Mouse (Mus musculus): ENCODE data around the gene Klf9. TPM values are rescaled to one million over a fixed set of nuclear protein-coding genes. Genes with fewer than 3 reads are reported as not detected.

Gene Klf9
- 100 to 1,000 TPM; 137 to 150 TPM for total RNA-seq (2021)
- long read RNA-seq, experiment 1, full-length matches to known transcripts = 28 of 333 reads
- long read RNA-seq, experiment 1, partial matches to known transcripts = 305 of 333 reads
- long read RNA-seq, experiment 1, other reads (novel, unspliced or antisense) = 0 of 333 reads
- long read RNA-seq, experiment 2, full-length matches to known transcripts = 25 of 171 reads
- long read RNA-seq, experiment 2, partial matches to known transcripts = 0 of 171 reads
- long read RNA-seq, experiment 2, other reads (novel, unspliced or antisense) = 146 of 171 reads

DNA sequence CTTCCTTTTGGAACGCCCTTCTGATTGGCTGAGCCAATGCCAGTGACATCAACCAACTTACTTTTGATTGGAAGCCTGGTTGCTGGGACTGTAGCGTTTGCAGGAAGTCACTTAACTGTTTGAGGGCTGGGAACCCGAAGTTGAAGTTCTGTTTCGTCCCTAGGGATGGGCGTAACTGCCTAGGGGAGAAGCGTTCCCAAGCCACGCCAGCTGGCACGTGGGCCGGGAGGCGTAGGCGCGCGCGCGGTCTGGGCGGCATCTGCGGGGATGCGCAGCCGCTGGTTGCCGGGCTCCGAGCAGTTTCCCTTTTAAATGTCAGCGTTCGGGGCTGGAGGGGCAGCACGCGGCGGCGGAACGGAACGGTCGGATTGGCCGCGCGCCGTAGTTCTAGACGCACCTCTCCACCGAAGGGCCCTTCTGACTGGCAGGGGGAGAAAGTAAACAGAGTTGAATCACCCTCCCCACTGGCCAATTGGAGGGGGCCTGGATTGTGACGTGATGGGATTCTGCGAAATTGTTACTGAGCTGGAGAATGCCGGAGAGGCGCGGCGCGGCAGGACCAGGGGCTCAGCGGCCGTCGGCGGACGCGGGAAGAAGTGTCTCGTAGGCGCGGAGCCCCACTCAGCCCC, at the start of gene Klf9:
TSS of gene Klf9 (plus strand) at position 538 of the 629 bp plus-strand sequence.
- intact Hi-C loops (cut with DNase I) = loop anchor here (10.0 kb wide), 1 partner anchor 1866 kb away; the partner anchor contains the start of gene Zfand5

DNA sequence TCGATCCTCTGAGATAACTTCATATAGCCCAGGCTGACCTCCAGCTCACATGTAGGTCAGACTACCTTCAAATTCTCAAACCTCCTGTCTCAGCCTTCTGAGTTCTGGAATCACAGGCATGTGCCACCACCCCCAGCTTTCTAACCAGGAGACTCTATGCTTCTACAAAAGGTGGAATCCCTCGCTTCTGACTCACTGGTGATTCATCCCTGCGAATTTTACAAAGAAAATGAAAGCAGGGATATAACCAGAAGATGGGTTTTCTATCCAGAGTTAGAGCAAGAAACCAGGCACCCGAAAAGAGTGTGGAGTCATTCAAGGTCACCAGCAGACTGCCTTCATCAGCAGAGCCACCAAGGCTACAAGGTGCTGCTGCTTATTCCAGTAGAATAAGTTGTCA, 49.4 kb upstream of the Klf9 start:
- intact Hi-C loops (cut with DNase I) = no loop called here
- DNase-seq = no peak

More for the DNA sequence above, at the start of gene Klf9:
- peak; percentile 95 to 96 for DNase-seq

DNA sequence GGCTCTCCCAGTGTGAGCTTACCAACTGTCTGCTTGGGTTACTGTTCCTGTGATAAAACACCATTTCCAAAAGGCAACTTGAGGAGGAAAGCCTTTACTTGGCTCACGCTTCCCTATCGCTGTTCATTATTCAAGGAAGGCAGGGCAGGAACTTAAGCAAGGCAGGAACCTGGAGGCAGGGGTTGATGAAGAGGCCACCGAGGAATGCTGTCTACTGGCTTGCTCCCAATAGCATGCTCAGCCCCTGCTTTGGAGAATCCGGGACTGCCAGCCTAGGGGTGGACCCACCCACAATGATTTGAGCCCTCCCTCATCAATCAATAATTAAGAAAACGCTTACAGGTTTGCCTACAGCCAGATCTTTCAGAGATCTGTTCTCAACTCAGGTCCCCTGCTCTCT, 47.5 kb upstream of the Klf9 start:
- intact Hi-C loops (cut with DNase I) = no loop called here
- DNase-seq = no peak

DNA sequence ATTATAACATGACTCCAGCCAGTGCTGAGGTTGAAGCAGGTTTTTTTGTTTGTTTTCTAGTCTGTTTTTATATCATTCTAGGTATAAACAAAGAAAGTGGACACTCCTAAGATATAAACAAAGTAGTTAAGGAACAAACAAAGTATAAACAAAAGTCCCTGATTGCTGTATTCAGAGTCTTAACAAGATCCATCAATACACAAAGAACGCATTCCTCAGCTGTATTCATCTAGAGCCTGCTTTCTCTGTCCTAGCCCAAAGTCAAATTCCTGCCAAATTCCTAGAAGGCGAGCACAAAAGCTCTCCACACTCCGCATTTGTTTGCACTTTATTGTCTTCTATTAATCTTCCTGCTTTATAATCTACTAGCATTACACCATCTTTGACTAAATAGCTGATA, 46.1 kb upstream of the Klf9 start:
- intact Hi-C loops (cut with DNase I) = no loop called here
- no peak for DNase-seq

DNA sequence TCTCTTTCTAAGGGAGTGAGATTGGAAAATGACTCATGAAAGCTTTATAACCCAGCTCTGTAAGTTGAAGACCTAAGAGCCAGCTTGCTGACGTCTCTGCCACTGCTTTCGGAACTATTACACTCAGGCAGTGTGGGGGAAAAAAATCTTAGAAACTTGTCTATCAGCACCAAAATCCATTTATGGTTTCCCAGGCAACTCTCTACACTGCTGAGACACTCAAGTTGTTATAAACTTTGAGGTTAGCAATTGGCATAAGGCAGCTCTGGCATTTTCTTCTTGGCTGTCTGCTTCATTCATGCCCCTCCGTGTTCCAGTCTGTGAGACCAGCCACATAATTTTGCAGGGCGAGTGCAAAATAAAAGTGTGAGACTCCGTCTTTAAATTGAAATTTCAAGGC, 34.2 kb upstream of the Klf9 start:
- no peak for DNase-seq
- intact Hi-C loops (cut with DNase I) = no loop called here

DNA sequence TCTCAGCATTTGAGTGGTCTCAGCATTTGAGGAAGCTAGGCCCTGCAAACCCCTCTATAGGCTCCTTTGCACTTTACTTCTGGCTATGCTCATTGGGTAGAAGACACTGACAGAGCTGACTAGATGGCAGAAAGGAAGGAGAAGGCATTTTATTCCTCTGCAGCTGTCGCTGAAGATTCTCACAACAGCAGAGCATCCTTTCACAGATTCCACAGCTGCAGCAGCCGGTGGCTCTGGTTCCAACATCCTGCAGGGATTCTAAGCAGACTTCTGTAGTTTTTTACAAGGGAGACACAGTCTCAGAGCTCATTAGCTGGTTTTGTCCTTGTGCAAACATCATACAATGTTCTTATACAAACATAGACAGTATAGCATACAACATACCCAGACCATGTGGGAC, 33.7 kb upstream of the Klf9 start:
- DNase-seq = no peak
- intact Hi-C loops (cut with DNase I) = no loop called here

DNA sequence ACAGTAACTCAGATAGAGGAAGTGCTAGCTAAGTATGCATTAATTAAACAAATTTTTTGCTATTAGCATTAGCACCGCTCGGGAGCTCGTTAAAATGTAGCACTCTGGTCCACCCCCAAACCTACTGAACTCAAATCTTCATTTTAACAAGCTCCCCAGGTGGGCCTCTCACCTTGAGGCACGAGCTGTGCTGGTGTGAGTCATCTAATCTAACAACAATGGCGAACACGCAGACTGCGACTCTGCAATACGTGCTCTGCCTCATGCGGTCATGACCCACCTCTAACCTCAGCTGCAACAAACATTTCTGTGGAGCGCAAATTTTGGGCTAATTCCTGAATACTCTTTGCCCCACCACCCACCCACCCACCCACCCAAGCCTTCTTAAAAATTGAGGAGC, 19.2 kb upstream of the Klf9 start:
- no peak for DNase-seq
- intact Hi-C loops (cut with DNase I) = no loop called here

DNA sequence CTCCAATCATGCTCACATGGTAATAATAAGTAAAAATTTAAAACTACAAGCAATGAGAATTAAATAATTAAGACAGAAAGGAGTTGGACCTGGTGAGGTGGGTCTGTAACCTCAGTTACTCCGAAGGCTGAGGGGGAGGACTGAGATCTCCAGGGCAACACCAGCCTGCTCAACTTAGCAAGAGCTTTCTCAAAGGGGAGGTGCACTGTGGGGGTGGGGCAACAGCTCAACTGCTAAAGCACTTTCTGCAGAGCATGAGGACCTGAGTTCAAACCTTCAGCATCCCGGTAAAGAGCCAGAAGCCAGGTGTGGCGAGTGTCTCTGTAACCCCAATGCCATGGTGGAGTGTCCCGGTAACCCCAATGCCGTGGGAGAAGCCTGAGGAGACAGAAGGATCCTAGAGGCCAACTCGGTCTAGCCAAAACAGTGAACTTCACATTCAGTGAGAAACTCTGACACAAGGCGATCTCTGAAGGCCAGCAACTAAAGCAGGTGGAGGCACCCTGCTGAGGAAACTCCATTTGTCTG, 16.9 kb upstream of the Klf9 start:
- DNase-seq = no peak
- intact Hi-C loops (cut with DNase I) = no loop called here

DNA sequence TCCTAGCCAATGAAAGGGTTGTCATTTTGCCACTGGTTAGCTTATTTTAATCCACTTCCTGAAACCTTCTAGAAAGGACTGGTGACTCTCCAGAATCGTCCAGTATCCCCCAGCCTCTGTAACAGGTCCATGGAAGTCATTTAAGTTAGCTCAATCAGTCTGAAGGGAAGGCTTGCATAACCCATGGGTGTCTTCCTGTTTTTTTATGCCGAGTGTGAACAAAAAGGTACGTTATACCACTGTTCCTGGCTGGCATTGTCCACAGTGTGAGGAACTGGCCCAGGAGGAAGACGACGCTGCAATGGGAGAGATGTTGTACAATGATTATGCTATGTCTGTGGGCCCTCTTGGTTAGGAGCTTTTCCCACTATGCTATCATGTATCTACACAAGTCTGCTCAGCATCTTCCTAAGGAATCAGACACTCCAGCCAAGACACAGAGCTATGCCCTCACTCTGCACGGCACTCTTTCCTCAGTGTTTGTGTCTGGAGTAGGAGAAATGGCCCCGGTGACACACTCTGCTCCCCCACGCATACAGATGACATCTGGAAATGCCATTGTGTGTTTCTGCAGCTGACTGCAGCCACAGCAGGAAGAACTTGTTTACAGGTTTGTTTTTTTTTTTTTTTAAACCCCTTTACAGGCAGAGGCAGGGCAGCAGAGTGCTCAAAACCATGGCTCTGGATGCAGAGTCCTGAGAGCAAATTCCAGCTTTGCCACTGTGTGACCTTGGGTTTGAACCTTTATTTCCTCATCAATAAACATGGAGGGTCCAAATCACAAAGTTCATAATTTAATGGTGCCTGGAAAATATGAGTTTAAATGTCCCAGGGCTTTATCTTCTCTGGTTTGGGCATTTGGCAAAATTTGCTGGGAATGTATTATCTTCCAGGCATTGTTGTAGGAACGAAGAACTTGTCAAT, 15.5 kb upstream of the Klf9 start:
- intact Hi-C loops (cut with DNase I) = no loop called here
- peak in 1 of 2 experiments; percentile 47 for DNase-seq

DNA sequence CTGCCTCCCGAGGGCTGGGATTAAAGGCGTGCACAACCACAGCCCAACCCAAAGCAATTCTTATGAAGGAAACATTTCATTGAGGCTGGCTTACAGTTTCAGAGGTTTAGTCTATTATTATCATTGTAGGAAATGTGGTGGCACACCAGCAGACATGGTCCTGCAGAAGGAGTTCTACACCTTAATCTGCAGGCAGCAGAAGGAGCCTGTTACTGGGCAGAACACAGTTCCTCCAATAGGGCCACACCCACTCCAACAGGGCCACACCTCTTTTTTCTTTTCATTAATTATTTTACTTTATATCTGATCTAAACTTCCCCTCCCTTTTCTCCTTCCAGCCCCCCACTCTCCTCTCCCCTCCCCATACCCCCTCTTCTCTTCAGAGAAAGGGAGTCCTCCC, 11.1 kb upstream of the Klf9 start:
- no peak for DNase-seq
- intact Hi-C loops (cut with DNase I) = no loop called here

DNA sequence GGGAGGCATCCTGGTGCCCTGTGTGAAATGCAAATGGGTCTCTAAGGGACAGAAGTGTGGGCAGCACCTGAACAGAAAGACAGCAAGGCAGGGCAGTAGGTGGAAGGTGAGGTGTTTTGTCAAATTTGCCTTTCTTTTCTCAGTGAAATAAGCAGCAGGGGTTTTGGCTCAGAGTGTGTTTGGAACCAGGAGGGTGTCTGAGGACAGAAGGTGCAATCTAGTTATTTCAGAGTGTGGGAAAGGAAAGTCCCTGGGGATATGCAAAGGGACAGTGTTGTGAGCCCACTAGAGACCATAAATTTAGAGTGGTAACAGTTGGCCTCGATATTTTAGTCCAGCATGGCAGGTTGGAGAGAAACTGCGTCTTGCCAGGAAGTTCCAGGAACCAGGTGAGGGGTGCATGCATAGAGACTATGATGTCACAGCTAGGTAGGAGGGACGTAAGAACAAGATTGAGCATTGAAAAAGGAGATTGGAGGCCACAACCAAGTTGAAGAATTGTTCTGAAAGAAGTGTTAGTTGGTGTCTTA, 8.9 kb upstream of the Klf9 start:
- intact Hi-C loops (cut with DNase I) = no loop called here

DNA sequence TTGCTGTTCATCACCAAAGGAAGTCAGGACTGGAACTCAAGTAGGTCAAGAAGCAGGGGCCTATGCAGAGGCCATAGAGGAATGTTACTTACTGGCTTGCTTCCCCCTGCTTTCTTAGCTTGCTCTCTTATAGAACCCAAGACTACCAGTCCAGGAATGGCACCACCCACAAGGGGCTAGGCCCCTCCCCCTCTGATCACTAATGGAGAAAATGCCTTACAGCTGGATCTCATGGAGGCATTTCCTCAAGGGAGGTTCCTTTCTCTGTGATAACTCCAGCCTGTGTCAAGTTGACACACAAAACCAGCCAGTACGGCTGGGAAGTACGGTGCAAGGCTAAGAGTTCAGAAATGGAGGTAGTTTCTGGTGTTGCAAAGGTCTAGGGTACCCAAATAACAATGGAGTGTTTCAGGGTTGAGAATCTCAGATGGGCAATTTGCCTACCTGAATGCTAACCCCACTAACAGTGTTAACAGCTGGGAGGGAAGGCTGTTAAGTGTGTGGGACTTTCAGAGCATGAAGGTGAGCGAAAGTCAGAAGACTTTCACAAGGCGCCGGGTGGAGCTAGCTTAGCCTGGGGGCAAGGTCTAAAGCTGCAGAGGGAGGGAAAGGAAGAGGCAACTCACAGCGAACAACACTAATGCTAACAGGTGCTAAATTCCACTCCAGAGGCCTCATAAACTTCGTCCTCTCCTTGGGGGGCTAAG, 8.2 kb upstream of the Klf9 start:
- no peak for DNase-seq
- intact Hi-C loops (cut with DNase I) = no loop called here

More for the DNA sequence above, 8.9 kb upstream of the Klf9 start:
- no peak for DNase-seq

DNA sequence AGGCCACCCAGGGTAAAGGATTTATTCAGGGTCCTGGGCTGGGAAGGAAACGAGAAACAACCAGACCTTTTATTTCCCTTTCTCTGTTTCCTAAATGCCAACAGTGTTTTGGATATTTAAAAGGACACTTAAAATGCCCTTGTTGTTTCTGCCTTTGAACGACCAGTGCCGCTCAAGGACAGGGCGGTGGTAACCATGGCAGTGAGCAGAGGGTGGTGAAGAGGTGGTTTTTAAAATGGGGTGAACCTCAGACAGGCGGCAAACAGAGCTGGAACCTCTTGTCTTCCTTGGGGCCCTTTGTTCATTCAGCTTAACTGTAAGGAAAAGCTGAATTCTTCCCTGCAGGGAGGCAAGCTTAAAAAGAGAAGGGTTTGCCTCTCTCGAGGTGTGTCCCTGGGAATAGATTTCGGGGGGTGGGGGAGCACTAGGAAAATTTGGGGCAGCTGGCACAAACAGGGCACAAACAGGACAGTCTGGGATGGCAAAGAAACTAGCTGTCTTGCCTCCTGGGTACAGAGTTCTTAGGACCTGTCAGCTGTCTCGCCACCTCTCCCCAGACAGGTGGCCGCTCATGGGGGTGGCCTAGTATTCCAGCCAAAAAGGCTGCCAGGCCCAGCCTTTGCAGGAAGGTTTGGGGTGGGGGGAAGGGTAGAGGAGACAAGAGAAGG, 7.5 kb upstream of the Klf9 start:
- intact Hi-C loops (cut with DNase I) = loop anchor here (1.0 to 2.0 kb wide), 5 partner anchors 9 to 217 kb away; no protein-coding TSS in a partner anchor

DNA sequence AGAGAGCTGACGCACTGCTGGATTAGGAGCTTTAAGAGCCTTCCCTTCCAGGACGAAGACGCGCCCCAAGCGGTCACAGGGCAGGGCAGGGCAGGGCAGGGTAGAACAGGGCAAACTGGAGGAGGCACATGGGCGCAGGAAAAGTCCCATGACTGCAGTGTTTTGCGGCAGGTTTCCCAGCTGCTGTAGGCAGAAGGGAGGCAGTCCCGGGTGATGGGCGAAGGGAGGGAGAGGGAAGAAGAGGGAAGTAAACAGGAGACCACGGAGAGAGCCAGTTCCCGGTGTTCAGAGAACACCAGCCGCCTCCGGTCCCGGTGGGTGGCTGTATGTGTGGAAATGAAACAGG, 7.0 kb upstream of the Klf9 start:
- peak; percentile 84 for DNase-seq
- intact Hi-C loops (cut with DNase I) = loop anchor here (1.0 to 2.0 kb wide), 5 partner anchors 8 to 217 kb away; no protein-coding TSS in a partner anchor

More for the DNA sequence above, 7.5 kb upstream of the Klf9 start:
- no peak for DNase-seq

DNA sequence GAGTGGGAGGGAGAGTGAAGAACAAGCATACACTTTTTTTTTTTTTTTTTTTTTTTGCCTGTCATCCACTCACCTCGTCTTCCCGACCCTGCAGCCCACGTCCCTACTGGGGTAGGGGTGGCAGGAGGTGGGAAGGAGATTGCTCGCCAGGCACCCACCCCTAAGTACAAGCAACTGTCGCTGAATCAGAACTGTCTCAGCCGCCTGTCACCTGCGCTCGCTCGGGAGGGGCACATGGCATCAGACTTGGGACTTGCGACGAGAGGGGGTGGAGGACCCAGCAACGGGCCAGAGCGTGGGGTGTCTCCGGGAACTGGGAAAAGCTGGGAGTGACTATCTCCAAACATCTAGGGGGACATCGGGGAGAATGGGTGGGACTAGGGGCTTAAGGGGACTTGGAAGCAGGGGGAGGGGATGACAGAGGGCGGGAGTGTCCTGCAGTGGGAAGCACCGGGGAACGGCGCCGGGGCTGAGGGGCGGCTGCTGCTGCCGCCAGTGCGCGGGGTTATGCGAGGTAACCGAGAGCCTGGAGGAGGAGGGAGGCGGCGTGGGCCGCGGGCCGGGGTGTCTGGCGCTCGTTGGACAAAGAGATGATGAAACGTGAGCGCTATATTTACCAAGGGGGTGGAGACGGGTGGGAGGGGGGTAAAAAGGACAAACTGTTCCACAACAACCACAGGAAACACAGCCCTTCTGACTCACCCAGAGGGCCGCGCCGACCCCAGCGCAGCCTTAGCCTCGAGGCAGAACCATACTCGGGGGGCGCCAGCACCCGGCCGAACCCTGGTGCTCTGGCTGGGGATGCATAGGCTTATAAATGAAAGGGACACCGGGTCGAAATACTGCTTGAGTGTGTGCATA, 6.4 kb upstream of the Klf9 start:
- intact Hi-C loops (cut with DNase I) = loop anchor here (1.0 to 2.0 kb wide), 6 partner anchors 8 to 218 kb away; no protein-coding TSS in a partner anchor
- peak; percentile 96 to 97 for DNase-seq

DNA sequence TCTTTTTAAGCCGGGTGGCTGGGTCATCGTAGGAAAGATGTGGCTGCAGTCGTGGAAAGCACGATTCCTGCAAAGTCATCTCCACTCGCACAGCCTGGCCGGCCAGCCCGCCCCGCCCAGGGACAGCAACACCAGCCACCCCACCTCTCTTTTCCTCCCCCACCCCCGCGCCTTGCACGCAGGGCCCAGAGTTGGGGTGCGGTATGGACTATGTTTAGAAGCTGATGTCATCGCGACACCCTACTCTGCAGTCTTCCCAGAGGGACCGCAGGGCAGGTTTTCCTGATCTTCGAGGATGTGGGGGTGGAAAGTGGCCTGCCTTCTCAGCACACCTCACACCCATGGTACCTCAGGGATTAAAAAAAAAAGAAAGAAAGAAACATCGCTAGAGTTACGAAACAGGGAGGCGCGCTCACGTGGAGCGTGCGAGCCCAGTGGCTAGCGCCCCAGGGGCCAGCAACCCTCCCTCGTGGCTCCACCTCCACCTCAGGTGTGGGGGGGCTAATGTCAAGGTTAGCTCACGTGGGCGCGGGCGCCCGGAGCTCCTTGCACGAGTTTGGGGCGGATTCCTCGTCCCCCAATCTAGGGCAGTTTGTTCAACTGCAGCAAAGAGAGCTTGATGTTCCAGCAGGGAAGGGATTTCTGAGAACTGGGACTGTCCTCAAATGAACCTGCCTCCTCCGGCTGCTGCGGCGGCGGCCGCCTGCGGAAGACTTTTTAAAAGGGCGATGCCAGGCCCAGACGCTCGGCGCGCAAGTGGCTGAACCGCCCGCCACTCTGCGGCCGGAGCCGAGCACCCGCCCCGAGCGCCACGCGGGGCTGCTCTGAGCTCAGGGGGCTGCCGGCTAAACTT, 5.5 kb upstream of the Klf9 start:
- intact Hi-C loops (cut with DNase I) = loop anchor here (1.0 to 2.0 kb wide), 5 partner anchors 78 to 219 kb away; no protein-coding TSS in a partner anchor
- DNase-seq = peak; percentile 93 to 94

DNA sequence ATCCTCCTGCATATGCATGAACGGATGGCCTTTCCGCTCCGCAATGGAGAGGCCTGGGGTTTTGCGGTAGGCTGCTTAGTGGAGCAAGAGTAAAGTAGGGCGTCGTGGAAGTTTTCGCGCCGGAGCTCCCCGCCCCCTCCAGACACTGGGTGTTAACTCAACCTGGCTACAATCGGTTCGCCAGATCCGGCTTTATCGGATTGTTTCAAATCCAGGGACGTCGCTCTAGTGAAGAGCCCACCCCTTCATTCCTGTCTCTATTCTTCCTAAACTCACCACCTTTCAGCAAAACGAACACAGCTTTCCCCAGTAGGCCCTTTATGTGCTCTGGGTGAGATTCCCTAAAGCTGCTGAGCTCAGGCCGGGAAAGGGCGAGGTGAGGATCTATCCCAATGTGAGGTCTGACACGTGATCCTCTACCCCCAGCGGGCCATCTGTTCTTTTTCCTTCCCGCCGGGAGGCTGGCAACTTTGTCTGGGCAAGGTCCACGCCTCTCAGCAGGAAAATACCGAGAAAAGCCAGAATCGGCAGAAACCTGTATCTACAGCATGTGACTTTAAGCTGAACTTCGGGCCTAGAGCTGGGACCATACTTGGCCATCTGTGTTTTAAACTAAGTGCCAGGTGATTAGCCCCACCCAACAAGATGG, 4.7 kb upstream of the Klf9 start:
- peak; percentile 64 to 66 for DNase-seq
- intact Hi-C loops (cut with DNase I) = no loop called here

Data from heart, postnatal 14 days (tissue).